In the genomic region with DNA sequence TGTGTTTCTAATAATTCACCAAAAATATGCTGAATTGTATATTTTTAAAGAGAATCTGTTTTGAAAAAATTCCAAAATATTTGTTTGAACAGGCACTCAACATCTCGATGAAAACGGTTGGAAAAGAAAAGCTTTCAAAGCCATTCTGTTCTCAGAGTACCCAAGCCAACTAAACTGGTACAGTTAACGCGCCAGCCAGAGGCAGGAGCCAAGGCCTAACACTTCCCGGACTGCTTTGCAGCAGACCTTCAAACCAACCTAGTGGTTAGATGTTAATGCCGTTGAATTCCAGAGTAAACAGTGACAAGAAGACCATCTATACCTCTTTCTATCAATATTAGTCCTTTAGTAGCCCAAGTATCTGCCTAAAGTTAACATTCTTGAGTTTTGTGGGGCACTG, we compare ENCODE assay signal across 21 mouse cellular contexts. TPM values are rescaled to one million over a fixed set of nuclear protein-coding genes. Genes with fewer than 3 reads are reported as not detected.
"Had no signal": no experiment of that assay in that cellular context is flagged by ENCODE, and none has a peak within 500 bp of the region (broad histone marks: within the 10 kb centered on the region; RNA-seq: fewer than 3 reads in every experiment).

No protein-coding gene starts in this region.

- H3K9me3 ChIP-seq: lung, embryonic 15.5 days; megakaryocyte, embryonic 14.5 days; midbrain, embryonic 10.5 days; midbrain, embryonic 13.5 days; neural tube, embryonic 13.5 days; stomach, embryonic 15.5 days had no signal

- ATAC-seq: intestine, embryonic 16.5 days; liver, postnatal 0 days; midbrain, embryonic 13.5 days; midbrain, embryonic 16.5 days had no signal

- H3K4me2 ChIP-seq: liver, embryonic 11.5 days; lung, embryonic 15.5 days; midbrain, embryonic 13.5 days; neural tube, embryonic 13.5 days; stomach, embryonic 15.5 days had no signal

- H3K9ac ChIP-seq: liver, embryonic 14.5 days; liver, postnatal 0 days; lung, embryonic 15.5 days; midbrain, embryonic 13.5 days; neural tube, embryonic 13.5 days; stomach, embryonic 15.5 days had no signal

- H3K4me3 ChIP-seq: lung, embryonic 15.5 days; megakaryocyte, embryonic 14.5 days; midbrain, embryonic 10.5 days; midbrain, embryonic 13.5 days; myocyte; neural tube, embryonic 13.5 days; stomach, embryonic 15.5 days had no signal

- H3K4me1 ChIP-seq: lung, embryonic 15.5 days; megakaryocyte, embryonic 14.5 days; midbrain, embryonic 10.5 days; midbrain, embryonic 13.5 days; neural tube, embryonic 13.5 days had no signal

- H3K27ac ChIP-seq: kidney, postnatal 0 days; liver, embryonic 14.5 days; lung, embryonic 15.5 days; midbrain, embryonic 10.5 days; midbrain, embryonic 13.5 days; neural tube, embryonic 13.5 days; stomach, embryonic 15.5 days had no signal

- H3K36me3 ChIP-seq: lung, embryonic 15.5 days; midbrain, embryonic 10.5 days; stomach, embryonic 15.5 days had no signal

- DNase-seq: kidney, adult 2 months; kidney, postnatal 25 days; liver, postnatal 0 days; retina, postnatal 1 day; right cerebral cortex, postnatal 25 days; spleen, adult 18-20 months; thymus, postnatal 25 days had no signal

- H3K27me3 ChIP-seq: lung, embryonic 15.5 days; megakaryocyte, embryonic 14.5 days; midbrain, embryonic 13.5 days; neural tube, embryonic 13.5 days; stomach, embryonic 15.5 days had no signal

RNA-seq across cellular contexts. Expression of a gene that starts 31.7 kb away (rescaled TPM):
- total RNA-seq: monocyte, adult 5-6 weeks had no signal
- polyA plus RNA-seq: large intestine, adult 2 months; myocyte had no signal
